Mouse (Mus musculus): ENCODE measurements around the gene Nbeal2. TPM values are rescaled to one million over a fixed set of nuclear protein-coding genes. Genes with fewer than 3 reads are reported as not detected.

Gene Nbeal2
- total RNA-seq, 1 experiment from 2014 or later, result 19.5 TPM

DNA sequence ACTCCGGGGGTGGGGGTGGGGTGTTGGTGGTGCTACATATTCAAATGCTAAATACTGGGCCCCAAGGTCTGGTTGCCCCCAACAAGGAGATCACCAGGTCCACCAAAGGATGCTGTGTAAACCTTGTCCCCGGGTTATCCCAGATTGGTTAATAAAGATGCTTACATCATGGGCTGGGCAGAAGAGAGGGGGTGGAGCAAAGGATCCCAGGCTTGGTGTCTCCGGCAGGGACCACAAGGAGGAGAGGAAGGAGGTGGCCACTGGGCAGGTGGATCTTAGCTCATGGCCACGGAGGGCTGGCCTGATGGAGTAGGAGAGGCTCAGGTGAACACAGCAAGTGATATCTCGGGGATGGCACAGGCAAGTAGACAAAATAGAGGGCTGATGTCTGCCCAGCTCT, 24.9 kb upstream of the Nbeal2 start:
- no peak for ATAC-seq (replicated peaks; ENCODE audit: low read depth, poor library complexity, severe bottlenecking)

DNA sequence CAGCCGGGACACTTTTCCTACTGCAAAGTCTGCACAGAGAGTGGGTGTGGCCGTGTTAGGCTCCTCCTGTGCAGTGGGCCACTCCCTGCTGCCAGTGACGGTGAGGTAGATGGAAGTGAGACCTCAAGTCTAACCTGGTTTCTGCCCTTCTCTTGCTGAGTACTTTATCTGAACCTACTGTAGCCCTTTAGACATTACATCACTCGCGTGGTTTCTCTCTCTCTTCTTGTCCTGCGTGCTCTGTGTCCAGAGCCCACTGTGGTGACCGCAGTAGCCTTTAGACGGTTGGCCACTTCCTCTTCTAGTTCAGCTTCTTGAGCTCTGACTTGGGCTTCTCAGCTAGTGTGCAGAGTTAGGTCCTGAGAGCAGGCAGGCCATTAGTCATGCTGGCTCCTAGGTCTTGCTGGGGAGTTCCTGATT, 22.5 kb upstream of the Nbeal2 start:
- ATAC-seq (replicated peaks; ENCODE audit: low read depth, poor library complexity, severe bottlenecking), result peak; percentile 84

DNA sequence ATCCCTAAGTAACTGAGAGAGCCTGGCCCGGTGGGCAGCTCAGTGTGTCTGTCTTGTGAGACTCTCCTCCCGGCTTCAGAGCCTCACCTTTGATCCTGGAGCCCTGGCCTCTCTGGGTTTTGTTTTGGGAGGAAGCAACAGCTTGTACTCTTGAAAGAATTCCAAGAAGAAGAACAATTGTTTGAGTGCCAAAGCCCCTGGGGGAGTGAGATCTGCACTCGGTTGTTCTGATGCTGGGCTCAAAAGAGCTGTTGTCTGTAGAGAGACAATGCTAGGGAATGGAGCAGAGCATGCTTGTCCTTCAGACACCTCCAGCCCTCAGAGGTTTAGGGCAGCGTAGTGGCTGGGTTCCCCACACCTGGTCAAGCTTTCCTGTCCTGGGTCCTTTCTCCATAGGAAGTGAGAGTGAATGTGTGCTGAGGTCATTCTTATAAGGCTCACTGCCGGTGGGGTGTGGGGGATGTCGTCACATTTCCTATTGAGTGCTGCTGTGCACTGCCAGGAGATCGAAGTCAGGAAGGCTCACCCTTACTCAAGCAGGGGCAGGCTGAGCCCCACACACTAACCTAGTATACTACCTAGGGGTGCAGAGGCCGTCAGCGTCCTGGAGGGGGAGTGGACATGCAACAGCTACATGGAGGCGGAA, 19.3 kb upstream of the Nbeal2 start:
- 0 out of 2 replicates have a peak, but pooled peaks have one; percentile 6 for ATAC-seq (replicated peaks; ENCODE audit: low read depth, poor library complexity, severe bottlenecking)

DNA sequence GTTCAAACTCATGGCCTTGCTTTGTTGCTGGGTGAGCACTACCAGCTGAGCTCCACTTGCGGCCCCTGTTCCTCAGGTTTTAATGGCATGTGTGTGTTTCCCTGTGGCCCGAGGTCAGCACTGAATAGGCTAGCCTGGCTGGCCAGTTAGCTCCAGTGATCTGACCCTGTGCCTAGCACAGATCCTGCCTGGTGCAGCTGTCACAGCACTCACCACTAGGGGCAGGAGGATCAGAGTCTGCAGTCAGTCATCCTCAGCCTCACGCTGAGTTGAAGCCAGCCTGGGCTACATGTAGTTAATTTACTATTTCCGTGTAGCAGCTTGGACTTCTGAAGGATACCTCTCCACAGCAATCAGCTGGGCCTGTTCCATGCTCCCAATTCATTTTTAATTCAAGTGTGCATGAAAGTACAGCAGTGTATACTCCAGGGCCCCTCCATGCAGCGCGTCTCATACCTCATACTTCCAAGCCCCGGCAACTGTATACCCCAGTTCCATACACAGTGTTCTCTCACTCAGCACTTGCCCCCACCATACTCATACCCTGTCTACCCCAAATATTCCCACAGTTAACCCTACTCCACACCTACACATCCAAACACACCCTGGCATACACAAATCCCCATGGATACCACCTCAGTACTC, 18.6 kb upstream of the Nbeal2 start:
- ATAC-seq (replicated peaks; ENCODE audit: low read depth, poor library complexity, severe bottlenecking), result peak; percentile 28; the same call in 1 of the 2 replicates

DNA sequence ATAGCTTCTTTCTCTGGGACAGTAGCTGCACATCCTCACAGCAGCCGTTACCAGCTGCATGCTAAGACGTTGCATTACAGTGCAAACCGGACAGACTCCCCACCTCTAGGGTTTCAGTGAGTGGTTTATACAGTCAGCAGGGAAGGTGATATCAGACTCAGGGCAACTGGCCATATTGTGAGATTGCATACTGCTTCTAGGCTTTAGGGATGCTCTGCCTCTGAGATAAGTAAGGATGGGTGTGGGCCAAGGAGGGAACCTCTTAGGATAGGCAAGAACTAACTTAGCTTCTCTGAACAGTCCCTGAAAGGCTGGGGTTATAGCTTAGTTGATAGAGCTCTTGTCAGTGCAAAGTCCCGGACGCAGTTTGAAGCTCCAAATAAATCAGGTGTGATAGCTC, 15.8 kb upstream of the Nbeal2 start:
- ATAC-seq (replicated peaks; ENCODE audit: low read depth, poor library complexity, severe bottlenecking), result no peak

DNA sequence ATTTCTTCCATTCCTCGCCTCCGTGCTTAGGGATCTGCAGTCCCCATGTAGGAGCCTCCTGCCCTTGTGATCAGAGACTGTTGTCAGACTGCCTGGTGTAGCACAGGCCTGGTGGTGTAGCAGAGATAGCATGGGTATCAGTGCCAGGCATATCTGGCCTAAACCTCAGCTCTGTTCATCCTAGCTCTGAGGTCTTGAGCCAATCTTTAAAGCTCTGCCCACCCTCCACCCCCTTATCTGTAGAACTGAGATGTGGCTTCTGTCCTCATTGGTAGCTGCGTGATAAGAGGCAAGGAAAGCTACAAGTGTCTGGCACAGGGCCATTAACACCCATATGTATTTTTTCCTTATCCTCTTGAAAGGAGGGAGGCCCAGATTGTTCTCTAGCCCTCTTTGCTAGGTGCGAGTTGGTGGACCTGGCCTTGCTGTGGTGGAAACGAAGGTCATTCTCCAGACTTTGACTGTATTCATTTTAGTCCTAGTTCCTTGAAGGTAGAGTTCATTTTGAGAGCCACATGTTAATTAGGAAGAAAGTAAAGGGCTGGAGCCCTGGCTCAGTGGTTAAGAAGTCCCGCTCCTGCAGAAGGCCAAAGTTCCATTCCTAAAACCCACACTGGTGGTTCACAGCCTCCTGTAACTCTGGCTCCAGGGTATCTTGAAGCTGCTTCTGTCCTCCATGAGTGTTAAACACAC, 14.8 kb upstream of the Nbeal2 start:
- ATAC-seq (replicated peaks; ENCODE audit: low read depth, poor library complexity, severe bottlenecking), result peak; percentile 49

DNA sequence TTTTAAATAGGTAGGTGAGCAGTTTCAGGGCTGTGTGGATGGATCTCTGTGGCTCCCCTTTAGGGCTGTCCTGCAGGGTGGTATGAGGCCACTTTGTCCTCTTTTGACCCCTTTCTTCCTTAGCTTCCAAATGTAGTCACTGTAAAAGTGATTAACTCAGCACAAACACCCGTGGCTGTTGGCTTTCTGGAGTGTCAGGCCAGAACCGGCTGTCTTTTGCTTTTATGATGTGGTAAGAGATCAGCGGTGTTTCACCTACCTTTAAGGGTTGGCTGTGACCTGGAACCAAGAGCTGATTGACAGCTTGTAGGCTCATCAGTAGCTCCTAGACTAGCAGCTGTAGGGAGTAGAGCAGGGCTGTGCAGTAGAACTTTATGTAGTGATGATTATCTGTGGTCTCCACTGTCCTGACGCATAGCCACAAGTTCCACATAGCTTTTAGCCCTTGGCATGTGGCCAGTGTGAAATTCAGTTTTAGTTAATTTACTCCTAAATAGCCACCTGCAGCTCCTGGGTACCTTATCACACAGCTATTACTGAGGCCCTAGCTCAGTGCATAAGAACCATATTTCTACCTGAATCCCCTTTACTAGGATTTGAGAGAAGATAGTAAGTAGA, 13.4 kb upstream of the Nbeal2 start:
- 0 out of 2 replicates have a peak, but pooled peaks have one; percentile 12 for ATAC-seq (replicated peaks; ENCODE audit: low read depth, poor library complexity, severe bottlenecking)

DNA sequence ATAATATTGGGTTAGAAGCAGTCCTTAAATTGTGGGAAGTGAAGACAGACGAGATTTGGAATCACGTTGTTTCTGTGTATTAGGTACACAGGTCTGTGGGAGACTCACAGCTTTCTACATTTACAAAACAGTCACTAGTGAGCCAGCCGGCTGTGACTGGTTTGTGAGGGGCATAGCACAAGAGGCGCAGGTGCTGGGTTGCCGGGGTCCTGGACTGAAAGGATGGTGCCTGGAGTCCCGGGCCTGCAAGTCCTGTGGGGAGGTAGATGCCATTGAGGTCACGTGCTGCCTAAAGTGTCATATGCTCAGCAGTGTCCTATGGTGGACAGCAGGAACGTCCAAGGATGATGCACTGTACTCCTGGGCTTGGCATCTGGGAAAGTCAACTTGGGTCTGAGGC, 12.4 kb upstream of the Nbeal2 start:
- no peak for ATAC-seq (replicated peaks; ENCODE audit: low read depth, poor library complexity, severe bottlenecking)

DNA sequence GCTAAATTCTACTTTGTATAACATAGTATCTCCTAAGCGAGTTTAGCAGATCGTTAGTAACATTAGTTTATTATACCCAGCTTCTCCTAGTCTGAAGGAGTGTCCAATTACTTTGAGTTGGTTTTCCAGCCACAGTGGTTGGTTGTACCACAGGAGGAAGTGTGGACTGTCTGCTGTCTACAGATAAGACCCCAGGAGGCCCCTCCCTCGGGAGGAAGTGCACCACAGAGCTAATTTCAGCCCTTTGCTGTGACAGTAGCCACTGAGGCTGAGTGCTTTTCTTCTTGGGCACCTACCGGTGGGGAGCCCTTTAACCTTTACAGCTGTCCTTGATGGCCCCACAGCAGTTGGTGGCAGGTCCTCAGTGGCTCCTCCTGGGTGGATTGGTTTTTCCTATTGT, 12.0 kb upstream of the Nbeal2 start:
- peak; percentile 90 for ATAC-seq (replicated peaks; ENCODE audit: low read depth, poor library complexity, severe bottlenecking)

DNA sequence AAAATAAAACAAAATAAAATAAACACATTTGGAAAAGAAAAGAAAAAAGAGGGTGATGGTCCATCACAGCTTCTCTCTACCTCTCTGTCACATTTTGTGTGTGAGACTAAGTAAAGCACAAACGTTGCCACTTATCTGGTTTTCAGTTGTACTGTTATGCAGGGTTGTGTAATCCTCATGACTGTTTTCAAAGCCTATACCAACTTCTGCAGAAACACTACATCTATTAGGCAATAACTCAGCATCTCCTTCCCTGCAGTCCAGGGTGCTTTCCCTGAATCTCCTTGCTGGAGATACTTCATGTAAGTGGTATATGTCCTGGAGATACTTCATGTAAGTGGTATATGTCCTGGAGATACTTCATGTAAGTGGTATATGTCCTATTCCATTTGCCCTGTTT, 8.9 kb upstream of the Nbeal2 start:
- no peak for ATAC-seq (replicated peaks; ENCODE audit: low read depth, poor library complexity, severe bottlenecking)

DNA sequence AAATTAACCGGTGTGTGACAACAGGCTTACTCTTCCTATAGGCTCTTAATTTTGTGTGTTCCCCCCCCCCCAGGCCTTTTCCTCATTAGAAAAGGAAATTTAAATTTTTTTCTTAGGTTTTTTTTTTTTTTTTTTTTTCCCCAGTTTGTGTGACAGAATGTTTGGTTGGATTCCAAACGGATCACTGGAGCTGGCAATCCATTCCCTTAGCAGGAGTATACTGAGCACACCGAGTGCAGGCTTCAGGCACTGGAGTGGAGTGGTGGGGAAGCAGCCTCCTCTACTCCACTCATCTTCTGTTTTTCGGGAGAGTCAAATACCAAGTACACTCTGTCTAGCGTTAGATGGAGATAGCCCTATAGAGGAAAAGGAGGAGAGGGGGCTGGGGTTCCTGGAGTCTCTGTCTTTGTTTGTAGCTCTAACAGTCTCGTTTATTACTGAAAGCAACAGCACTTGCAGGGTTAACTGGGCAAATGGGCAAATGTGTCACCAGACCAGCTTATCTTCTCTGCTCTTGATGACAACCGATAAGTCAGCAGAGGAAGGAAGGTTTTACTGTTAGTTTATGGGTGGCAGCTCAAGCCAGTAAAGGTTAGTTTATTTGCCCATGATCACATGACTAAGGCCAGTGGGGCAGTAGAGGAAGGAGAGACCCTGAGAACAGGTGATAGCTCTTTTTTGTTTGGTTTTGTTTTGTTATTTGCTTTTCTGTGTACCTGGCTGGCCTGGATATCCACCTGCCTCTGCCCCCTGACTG, 7.1 kb upstream of the Nbeal2 start:
- ATAC-seq (replicated peaks; ENCODE audit: low read depth, poor library complexity, severe bottlenecking), result no peak

DNA sequence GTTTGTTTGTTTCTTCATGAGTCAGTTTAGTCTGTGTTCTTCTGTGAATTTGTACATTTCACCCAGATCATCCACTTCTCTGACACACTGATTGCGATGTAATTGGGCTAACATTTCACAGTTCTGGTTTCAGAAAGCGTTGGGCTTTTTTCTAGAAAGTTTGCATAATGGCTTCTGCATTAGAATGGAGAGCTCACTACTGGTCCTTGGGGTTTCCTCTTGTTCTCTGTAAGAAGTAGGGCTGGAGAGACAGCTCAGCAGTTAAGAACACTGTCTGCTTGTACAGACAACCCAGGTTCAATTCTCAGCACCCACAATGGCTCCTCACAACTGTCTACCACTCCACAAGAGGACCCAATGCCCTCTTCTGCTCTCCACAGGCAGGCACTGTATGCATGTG, 6.2 kb upstream of the Nbeal2 start:
- ATAC-seq (replicated peaks; ENCODE audit: low read depth, poor library complexity, severe bottlenecking), result no peak

DNA sequence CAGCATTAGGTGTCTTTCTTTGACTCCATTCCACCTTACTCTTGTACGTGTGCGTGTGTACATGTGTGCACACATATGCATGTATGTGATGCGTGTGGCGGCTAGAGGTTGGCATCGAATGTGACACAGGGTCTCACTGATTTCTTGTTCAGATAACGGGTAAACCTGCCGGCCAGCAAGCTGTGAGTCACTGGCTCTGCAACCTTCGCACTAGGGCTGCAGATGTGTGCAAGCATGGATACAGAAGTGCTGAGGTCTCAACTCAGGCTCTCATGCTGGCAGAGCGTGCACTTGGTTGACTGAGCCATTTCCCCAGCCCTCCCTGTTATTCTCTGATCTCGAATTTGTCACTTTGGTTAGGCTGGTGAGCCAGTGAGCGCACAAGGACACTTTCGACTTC, 5.6 kb upstream of the Nbeal2 start:
- ATAC-seq (replicated peaks; ENCODE audit: low read depth, poor library complexity, severe bottlenecking), result no peak

DNA sequence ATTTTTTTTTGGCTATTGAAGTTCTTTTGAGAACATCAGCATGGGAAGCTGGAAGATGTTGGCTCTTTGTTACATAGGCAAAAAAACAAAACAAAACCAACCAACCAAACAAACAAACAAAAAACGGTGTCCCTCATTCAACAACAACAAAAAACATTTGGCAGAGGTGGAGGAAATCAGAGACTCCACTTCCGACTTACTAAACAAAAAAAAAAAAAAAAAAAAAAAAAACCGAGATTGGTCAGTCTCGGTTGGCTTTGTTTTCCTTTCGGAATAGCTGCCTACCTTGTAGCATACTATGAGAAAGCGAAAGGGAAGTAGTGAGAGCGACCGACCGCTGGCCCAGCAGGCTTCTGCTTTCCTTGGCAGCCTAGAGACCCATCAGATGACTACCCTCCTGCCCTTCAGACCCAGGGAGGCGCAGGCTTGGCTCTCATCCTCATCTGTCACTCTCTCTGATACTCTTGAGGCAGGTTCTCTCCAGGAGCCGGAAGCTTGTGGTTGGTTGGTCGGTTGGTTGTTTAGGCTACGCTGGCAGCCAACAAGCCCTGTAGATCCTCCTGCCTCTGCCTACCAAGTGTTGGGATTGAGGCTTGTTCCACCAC, 3.6 kb upstream of the Nbeal2 start:
- peak; percentile 43 for ATAC-seq (replicated peaks; ENCODE audit: low read depth, poor library complexity, severe bottlenecking)

DNA sequence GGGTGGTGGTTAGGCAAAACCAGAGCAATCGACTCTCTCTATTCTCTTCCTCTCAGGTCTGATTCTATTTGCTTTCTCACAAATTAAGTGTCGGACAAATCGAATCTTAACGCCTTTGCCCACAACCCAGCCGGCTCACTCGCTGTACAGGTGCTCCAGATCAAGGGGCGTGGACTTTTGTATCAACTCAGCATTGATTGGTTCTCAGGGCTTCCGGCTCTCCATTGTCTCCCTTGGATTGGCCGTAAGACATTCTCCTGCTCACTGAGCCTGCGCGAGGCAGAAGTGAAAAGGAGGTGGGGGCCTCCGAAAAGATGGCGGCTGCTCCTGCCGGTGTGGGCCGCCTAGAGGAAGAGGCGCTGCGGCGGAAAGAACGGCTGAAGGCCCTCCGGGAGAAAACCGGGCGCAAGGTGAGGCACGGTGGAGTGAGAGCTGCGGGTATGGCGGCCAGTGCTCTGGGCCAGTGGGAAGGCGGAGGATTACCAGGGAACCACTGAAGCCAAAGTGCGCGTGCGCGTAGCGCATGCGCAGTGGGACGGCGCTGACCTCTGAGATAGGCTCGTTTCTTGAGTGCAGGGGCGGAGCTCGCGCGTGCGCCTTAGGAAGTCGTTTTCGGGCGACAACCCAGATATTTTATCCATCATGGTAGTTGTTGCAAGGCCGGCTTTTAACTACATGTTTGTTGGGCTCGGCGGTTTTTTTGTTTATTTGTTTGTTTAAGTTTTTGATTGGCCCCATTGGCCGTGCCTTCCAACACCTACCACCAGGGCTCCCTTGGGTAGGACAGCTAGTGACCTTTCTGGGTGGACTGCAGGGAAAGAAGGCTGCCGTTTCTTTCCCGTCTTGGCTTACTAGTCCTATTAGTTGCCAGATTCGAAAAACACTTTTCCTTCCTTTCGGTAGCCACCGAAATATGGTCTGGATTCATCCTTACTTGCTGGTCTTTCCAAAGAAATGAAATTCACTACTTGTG, 2.6 kb upstream of the Nbeal2 start, which contains the start of gene Ccdc12:
Gene Ccdc12, plus strand, starts transcription at position 255 of the 973 bp plus-strand sequence.
- peak; percentile 66 for ATAC-seq (replicated peaks; ENCODE audit: low read depth, poor library complexity, severe bottlenecking)

DNA sequence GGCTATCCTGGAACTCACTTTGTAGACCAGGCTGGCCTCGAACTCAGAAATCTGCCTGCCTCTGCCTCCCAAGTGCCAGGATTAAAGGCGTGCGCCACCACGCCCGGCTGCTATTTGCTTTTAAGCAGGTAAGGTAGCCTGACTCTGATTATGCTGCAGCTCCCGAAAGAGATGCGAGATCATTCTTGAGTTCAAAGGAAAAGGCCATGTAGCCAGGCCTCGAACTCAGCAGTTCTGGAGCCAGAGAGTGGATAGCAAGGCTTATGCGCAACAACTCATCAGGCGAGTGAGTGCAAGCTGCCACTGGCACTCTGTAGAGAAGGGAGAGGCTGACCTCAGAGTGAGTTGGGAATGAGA, 1.7 kb upstream of the Nbeal2 start:
- ATAC-seq (replicated peaks; ENCODE audit: low read depth, poor library complexity, severe bottlenecking), result no peak

DNA sequence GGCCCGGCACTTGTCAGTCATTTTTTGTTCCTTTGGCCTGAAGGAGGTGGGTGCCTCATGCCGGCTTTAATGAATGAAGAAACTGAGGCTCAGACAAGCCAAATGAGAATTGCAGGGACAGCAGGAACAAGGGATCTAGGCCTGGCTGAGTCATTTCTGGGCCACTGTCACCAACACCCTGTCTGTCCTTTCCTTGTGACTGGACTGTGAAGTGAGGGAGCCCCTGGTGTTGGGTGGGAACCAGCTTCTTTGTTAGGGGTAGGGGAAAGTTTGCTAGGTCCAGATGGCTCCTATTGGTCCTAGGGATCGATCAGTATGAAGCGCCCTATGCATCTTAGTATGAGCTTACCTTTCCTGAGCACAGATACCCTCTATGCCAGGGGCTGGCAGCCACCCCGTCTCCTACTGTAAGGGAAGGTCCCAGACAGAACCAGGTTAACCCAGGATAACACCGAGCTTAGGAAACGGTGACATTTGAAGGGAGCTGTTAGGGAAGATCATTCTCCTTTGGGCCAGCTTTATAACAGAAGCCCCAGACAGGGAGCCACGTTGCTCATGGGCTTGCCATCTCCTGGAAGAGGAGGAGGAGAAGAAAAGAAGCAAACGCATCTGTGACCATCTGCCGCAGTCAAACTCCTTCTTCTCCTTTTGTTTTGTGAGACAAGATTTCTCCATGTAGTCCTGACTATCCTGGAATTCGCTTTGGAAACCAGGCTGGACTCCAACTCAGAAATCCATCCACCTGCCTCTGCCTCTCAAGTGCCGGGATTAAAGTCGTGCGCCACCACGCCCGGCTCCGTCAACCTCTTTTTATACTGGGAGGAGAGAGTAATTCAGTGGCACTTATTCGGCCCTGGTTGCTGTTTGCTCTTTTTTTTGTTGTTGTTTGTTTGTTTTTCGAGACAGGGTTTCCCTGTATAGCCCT, 1.0 kb upstream of the Nbeal2 start:
- no peak for ATAC-seq (replicated peaks; ENCODE audit: low read depth, poor library complexity, severe bottlenecking)

Measured in common myeloid progenitor, adult 5-6 weeks (primary cell).